Mouse (Mus musculus) liver, adult 2 months (tissue): ENCODE results near the gene Rgp1. TPM values are rescaled to one million over a fixed set of nuclear protein-coding genes. Genes with fewer than 3 reads are reported as not detected.

ENCODE experiments used
- DNase-seq: peaks from one replicate; pipeline ENCODE4 v3.0.0-alpha.2; 2011; ENCODE audit warnings: low read depth, low spot score; ENCODE audit errors: extremely low read depth
- H3K27ac ChIP-seq: fragments of 200-500 bp; replicated peaks from 2 replicates; pipeline ENCODE4 v1.5.1; 2012; ENCODE audit warnings: low read depth, mild to moderate bottlenecking, control low read depth, inconsistent platforms, low read length; ENCODE audit not compliant: insufficient read depth
- H3K27me3 ChIP-seq: fragments of 200-500 bp; 2 replicates; pipeline ENCODE4 v1.6.1; 2012; ENCODE audit warnings: mild to moderate bottlenecking, moderate library complexity, low read length, inconsistent platforms; ENCODE audit not compliant: control insufficient read depth, insufficient read depth
- H3K36me3 ChIP-seq: fragments of 200-500 bp; 2 replicates; pipeline ENCODE4 v1.6.1; 2012; ENCODE audit warnings: low read length, inconsistent platforms; ENCODE audit not compliant: control insufficient read depth, insufficient read depth
- H3K4me1 ChIP-seq: fragments of 200-500 bp; 2 replicates; pipeline ENCODE4 v1.6.1; 2011; ENCODE audit warnings: low read length; ENCODE audit not compliant: control insufficient read depth, insufficient read depth
- H3K4me3 ChIP-seq: fragments of 200-500 bp; 2 replicates; pipeline ENCODE4 v1.5.1; 2011; ENCODE audit warnings: low read depth, mild to moderate bottlenecking, control low read depth, low read length, moderate library complexity; ENCODE audit not compliant: insufficient read depth
- H3K79me2 ChIP-seq: fragments of 200-500 bp; 2 replicates; pipeline ENCODE4 v1.6.1; 2012; ENCODE audit warnings: inconsistent platforms, mild to moderate bottlenecking, low read length, moderate library complexity; ENCODE audit not compliant: control insufficient read depth, insufficient read depth
- H3K9ac ChIP-seq: fragments of 200-500 bp; 2 replicates; pipeline ENCODE4 v1.6.1; 2012; ENCODE audit warnings: low read depth, mild to moderate bottlenecking, control low read depth, inconsistent platforms, low read length
- CTCF ChIP-seq: fragments of 200-500 bp; IDR thresholded peaks from 2 replicates; pipeline ENCODE4 v1.5.1; 2011; ENCODE audit warnings: low read depth, low read length, control low read depth
- POLR2A ChIP-seq: fragments of 200-500 bp; IDR thresholded peaks from 2 replicates; pipeline ENCODE4 v1.6.1; 2011; ENCODE audit warnings: low read length, control low read depth; ENCODE audit not compliant: insufficient read depth; ENCODE audit errors: extremely low read depth
- WGBS: fragments of 180-500 bp; shearing (Covaris S2); methylation state at CpG from one replicate; pipeline ENCODE4 v1.1.7; 2018; 5-methylcytosine and 5-hydroxymethylcytosine counted together
- polyA plus RNA-seq: library from polyadenylated mRNA; depleted of rRNA; stranded (reverse); fragments of >200 nt; gene quantifications from 2 replicates; pipeline ENCODE4 v1.2.3, GENCODE M21; 2012
- total RNA-seq: library from RNA; depleted of rRNA; stranded (reverse); fragments of >200 nt; gene quantifications from 2 replicates; pipeline ENCODE4 v1.2.3, GENCODE M21; 2014

Gene Rgp1
- total and polyA plus RNA-seq, 2 experiments = 15.9 to 44.5 TPM

- Histone ChIP-seq H3K4me3 (no peak overlapping the region), H3K4me1 (no peaks in the 10 kb centered on the region), H3K79me2 (no peaks in the 10 kb centered on the region), H3K9ac (no peak overlapping the region), H3K36me3 (no peaks in the 10 kb centered on the region), H3K27ac (no peak overlapping the region), H3K27me3 (no peaks in the 10 kb centered on the region)
- 91% methylated on average over 7 of the region's 7 CpGs for WGBS
- TF ChIP-seq CTCF (no peak), POLR2A (no peak)
- DNase-seq = no peak
Measured at GRCm38 (mm10) chr4:43598650-43599380, 20.3 kb downstream of the Rgp1 start.

GRCm38 (mm10) chr4:43600195-43600934, 21.9 kb downstream of the Rgp1 start:
- Histone ChIP-seq H3K27me3 (no peaks in the 10 kb centered on the region), H3K9ac (no peak overlapping the region), H3K36me3 (no peaks in the 10 kb centered on the region), H3K79me2 (no peaks in the 10 kb centered on the region), H3K4me1 (no peaks in the 10 kb centered on the region), H3K4me3 (no peak overlapping the region), H3K27ac (no peak overlapping the region)
- 68% methylated on average over 9 of the region's 9 CpGs for WGBS
- no peak for DNase-seq
- no peak for TF ChIP-seq POLR2A
- TF ChIP-seq CTCF = no peak

- TF ChIP-seq CTCF (no peak), POLR2A (no peak)
- Histone ChIP-seq H3K79me2 (no peaks in the 10 kb centered on the region), H3K4me1 (no peaks in the 10 kb centered on the region), H3K36me3 (no peaks in the 10 kb centered on the region), H3K27ac (no peak overlapping the region), H3K27me3 (no peaks in the 10 kb centered on the region), H3K4me3 (no peak overlapping the region), H3K9ac (no peak overlapping the region)
- DNase-seq = no peak
- 69% methylated on average over 3 of the region's 3 CpGs for WGBS
Measured at GRCm38 (mm10) chr4:43604099-43604498, 25.6 kb downstream of the Rgp1 start.

- H3K9ac ChIP-seq = no peak overlapping the region
- H3K27ac ChIP-seq = no peak overlapping the region
- no peak overlapping the region for H3K4me3 ChIP-seq
- H3K4me1 ChIP-seq = no peaks in the 10 kb centered on the region
- DNase-seq = no peak
- no peaks in the 10 kb centered on the region for H3K27me3 ChIP-seq
- WGBS = 63% methylated on average over 9 of the region's 9 CpGs
- TF ChIP-seq POLR2A (no peak), CTCF (no peak)
- no peaks in the 10 kb centered on the region for H3K36me3 ChIP-seq
- no peaks in the 10 kb centered on the region for H3K79me2 ChIP-seq
Measured at GRCm38 (mm10) chr4:43604751-43605685, 26.5 kb downstream of the Rgp1 start.

- no peak overlapping the region for H3K27ac ChIP-seq
- H3K79me2 ChIP-seq = no peaks in the 10 kb centered on the region
- WGBS = 64% methylated on average over 10 of the region's 10 CpGs
- H3K4me3 ChIP-seq = no peak overlapping the region
- TF ChIP-seq CTCF = no peak
- H3K9ac ChIP-seq = no peak overlapping the region
- no peaks in the 10 kb centered on the region for H3K27me3 ChIP-seq
- no peak for DNase-seq
- no peaks in the 10 kb centered on the region for H3K4me1 ChIP-seq
- no peaks in the 10 kb centered on the region for H3K36me3 ChIP-seq
Measured at GRCm38 (mm10) chr4:43612534-43612933, 34.0 kb downstream of the Rgp1 start.
